Mouse (Mus musculus): ENCODE results near the gene Thg1l.

DNA sequence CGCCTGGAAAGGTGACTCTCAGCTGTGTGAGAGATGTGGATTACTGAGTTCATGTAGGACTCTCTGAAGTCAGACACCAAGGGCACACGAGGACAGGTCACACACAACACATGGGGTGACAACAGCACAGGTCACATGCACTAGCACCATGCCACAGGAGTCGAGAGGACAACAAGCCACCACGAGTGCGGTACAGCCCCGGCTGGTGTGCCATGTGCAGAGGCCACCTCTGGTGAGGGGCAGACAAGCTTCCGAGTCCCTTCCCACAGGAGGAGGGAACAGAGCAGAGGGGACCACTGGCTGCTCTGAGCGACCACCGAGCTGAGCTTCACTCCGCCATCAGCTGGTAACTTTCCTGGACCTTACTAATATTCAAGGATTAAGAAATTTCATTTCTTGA, 22.5 kb downstream of the Thg1l start:
- TF ChIP-seq CTCF (IDR thresholded peaks at IDR 0.05; ENCODE audit: extremely low read depth, insufficient read depth, insufficient read length, insufficient replicate concordance) (no peak), POLR2A (IDR thresholded peaks at IDR 0.05; ENCODE audit: low read depth, low read length) (no peak)

Data from spleen, adult 2 months (tissue).